Mouse (Mus musculus) liver, adult 2 months (tissue): Measurements from ENCODE around the gene Atp2a1. TPM values are rescaled to one million over a fixed set of nuclear protein-coding genes. Genes with fewer than 3 reads are reported as not detected.
"Not testable (repeated sequence)": the region's sequence is repeated elsewhere in the genome, so short reads cannot be mapped to it uniquely, and the experiment has no call there.

ENCODE experiments used
- DNase-seq: peaks from one replicate; pipeline ENCODE4 v3.0.0-alpha.2; 2011; ENCODE audit warnings: low read depth, low spot score; ENCODE audit errors: extremely low read depth
- H3K27ac ChIP-seq: fragments of 200-500 bp; replicated peaks from 2 replicates; pipeline ENCODE4 v1.5.1; 2012; ENCODE audit warnings: low read depth, mild to moderate bottlenecking, control low read depth, inconsistent platforms, low read length; ENCODE audit not compliant: insufficient read depth
- H3K27me3 ChIP-seq: fragments of 200-500 bp; 2 replicates; pipeline ENCODE4 v1.6.1; 2012; ENCODE audit warnings: mild to moderate bottlenecking, moderate library complexity, low read length, inconsistent platforms; ENCODE audit not compliant: control insufficient read depth, insufficient read depth
- H3K36me3 ChIP-seq: fragments of 200-500 bp; 2 replicates; pipeline ENCODE4 v1.6.1; 2012; ENCODE audit warnings: low read length, inconsistent platforms; ENCODE audit not compliant: control insufficient read depth, insufficient read depth
- H3K4me1 ChIP-seq: fragments of 200-500 bp; 2 replicates; pipeline ENCODE4 v1.6.1; 2011; ENCODE audit warnings: low read length; ENCODE audit not compliant: control insufficient read depth, insufficient read depth
- H3K4me3 ChIP-seq: fragments of 200-500 bp; 2 replicates; pipeline ENCODE4 v1.5.1; 2011; ENCODE audit warnings: low read depth, mild to moderate bottlenecking, control low read depth, low read length, moderate library complexity; ENCODE audit not compliant: insufficient read depth
- H3K79me2 ChIP-seq: fragments of 200-500 bp; 2 replicates; pipeline ENCODE4 v1.6.1; 2012; ENCODE audit warnings: inconsistent platforms, mild to moderate bottlenecking, low read length, moderate library complexity; ENCODE audit not compliant: control insufficient read depth, insufficient read depth
- H3K9ac ChIP-seq: fragments of 200-500 bp; 2 replicates; pipeline ENCODE4 v1.6.1; 2012; ENCODE audit warnings: low read depth, mild to moderate bottlenecking, control low read depth, inconsistent platforms, low read length
- CTCF ChIP-seq: fragments of 200-500 bp; IDR thresholded peaks from 2 replicates; pipeline ENCODE4 v1.5.1; 2011; ENCODE audit warnings: low read depth, low read length, control low read depth
- POLR2A ChIP-seq: fragments of 200-500 bp; IDR thresholded peaks from 2 replicates; pipeline ENCODE4 v1.6.1; 2011; ENCODE audit warnings: low read length, control low read depth; ENCODE audit not compliant: insufficient read depth; ENCODE audit errors: extremely low read depth
- WGBS: fragments of 180-500 bp; shearing (Covaris S2); methylation state at CpG from one replicate; pipeline ENCODE4 v1.1.7; 2018; 5-methylcytosine and 5-hydroxymethylcytosine counted together
- polyA plus RNA-seq: library from polyadenylated mRNA; depleted of rRNA; stranded (reverse); fragments of >200 nt; gene quantifications from 2 replicates; pipeline ENCODE4 v1.2.3, GENCODE M21; 2012
- total RNA-seq: library from RNA; depleted of rRNA; stranded (reverse); fragments of >200 nt; gene quantifications from 2 replicates; pipeline ENCODE4 v1.2.3, GENCODE M21; 2014

The Atp2a1 gene
- total and polyA plus RNA-seq, 2 experiments, result 0.34 to 5.0 TPM

- TF ChIP-seq CTCF (no peak), POLR2A (no peak)
- no peaks in the 10 kb centered on the region for H3K27me3 ChIP-seq
- no peaks in the 10 kb centered on the region for H3K4me1 ChIP-seq
- H3K9ac ChIP-seq, result no peak within 1 kb of the TSS
- H3K79me2 ChIP-seq, result no peaks in the 10 kb centered on the region
- no peak within 1 kb of the TSS for H3K27ac ChIP-seq
- no peak for DNase-seq
- H3K4me3 ChIP-seq, result no peak within 1 kb of the TSS
- no peaks in the 10 kb centered on the region for H3K36me3 ChIP-seq
- 94% methylated on average over 6 of the region's 6 CpGs for WGBS
Observed at GRCm38 (mm10) chr7:126414725-126415124, 48.2 kb downstream of the Atp2a1 start, which contains the start of gene Cd19. Cd19 (minus strand) TSS chr7:126414889.

- no peak for DNase-seq
- Histone ChIP-seq H3K79me2 (no peaks in the 10 kb centered on the region), H3K27me3 (no peaks in the 10 kb centered on the region), H3K27ac (no peak overlapping the region), H3K4me3 (no peak overlapping the region), H3K4me1 (no peaks in the 10 kb centered on the region), H3K9ac (no peak overlapping the region), H3K36me3 (no peaks in the 10 kb centered on the region)
- 97% methylated on average over 4 of the region's 4 CpGs for WGBS
- no peak for TF ChIP-seq POLR2A
- no peak for TF ChIP-seq CTCF
Observed at GRCm38 (mm10) chr7:126411061-126411460, 51.8 kb downstream of the Atp2a1 start.

DNA sequence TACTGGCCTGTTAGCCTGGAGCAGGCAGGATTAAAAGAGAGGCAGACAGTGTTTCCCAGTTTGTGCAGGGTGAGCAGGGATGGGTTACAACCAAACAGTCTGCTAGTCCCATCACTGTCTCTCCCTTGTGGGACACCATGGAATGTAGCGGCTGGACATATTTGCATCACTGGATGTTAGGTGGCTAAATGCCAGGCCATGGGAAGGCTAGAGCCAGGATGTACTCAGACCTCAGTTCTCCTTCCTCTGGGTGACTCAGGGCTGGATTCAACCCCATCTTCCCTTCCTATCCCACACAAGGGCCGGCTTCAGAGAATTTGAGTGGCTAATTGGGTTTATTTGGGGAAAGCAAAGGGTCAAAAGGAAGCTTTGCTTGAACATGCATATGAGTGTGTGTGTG lies 54.2 kb downstream of the Atp2a1 start:
- no peak overlapping the region for H3K9ac ChIP-seq
- H3K4me3 ChIP-seq, result no peak overlapping the region
- H3K27ac ChIP-seq, result no peak overlapping the region
- no peak for TF ChIP-seq CTCF
- TF ChIP-seq POLR2A, result no peak
- no peak for DNase-seq
- no peaks in the 10 kb centered on the region for H3K27me3 ChIP-seq
- H3K4me1 ChIP-seq, result no peaks in the 10 kb centered on the region
- 79% methylated on average over 2 of the region's 2 CpGs for WGBS
- H3K36me3 ChIP-seq, result no peaks in the 10 kb centered on the region
- no peaks in the 10 kb centered on the region for H3K79me2 ChIP-seq

DNA sequence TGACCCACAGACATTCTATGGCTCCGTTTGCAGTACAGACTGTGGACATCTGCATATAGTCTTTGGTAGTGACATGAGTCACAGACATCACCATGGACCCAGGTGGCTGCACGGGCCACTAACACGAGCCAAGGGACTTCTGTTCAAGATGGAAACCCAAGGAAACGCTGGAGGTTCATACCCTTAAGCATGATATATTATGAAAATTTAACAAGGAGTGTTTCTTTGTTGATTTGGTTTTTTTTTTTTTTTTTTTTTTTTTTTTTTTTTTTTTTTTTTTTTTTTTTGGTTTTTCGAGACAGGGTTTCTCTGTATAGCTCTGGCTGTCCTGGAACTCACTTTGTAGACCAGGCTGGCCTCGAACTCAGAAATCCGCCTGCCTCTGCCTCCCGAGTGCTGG lies 60.4 kb downstream of the Atp2a1 start:
- H3K79me2 ChIP-seq, H3K9ac ChIP-seq, H3K4me3 ChIP-seq, H3K27ac ChIP-seq, DNase-seq, H3K27me3 ChIP-seq, H3K4me1 ChIP-seq, H3K36me3 ChIP-seq: not testable (repeated sequence)
- WGBS, result 68% methylated on average over 8 of the region's 8 CpGs

DNA sequence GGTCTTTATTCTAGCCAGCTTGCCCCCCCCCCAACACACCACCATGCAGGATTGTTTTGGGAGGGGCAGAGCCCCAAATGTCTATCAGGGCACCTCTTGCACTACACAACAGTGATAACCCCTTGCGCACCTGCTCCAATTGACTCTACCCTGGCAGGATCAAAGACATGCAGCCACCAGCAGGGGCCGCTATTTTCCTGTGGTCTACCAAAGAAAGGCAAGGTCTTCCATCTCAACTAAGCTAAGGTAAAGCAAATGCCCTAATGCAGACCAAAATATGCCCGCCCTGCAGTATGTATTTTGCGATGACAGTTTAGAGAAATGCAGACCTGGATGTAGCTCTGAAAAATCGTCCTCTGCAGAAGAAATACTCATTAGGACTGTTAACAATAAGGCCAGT lies 63.4 kb downstream of the Atp2a1 start:
- Histone ChIP-seq H3K4me1 (peaks cover 5% of the 10 kb centered on the region), H3K36me3 (no peaks in the 10 kb centered on the region), H3K9ac (no peak overlapping the region), H3K79me2 (peaks cover 3% of the 10 kb centered on the region; the same call in 1 of the 2 replicates), H3K27me3 (no peaks in the 10 kb centered on the region), H3K27ac (no peak overlapping the region), H3K4me3 (no peak overlapping the region)
- 8% methylated on average over 5 of the region's 5 CpGs for WGBS
- TF ChIP-seq POLR2A, result no peak
- TF ChIP-seq CTCF, result peak; percentile 83
- DNase-seq, result peak; percentile 56

GRCm38 (mm10) chr7:126397822-126398221 lies 65.1 kb downstream of the Atp2a1 start:
- peaks cover 5% of the 10 kb centered on the region for H3K4me1 ChIP-seq
- DNase-seq, result no peak
- 86% methylated on average over 4 of the region's 4 CpGs for WGBS
- no peak for TF ChIP-seq CTCF
- no peak for TF ChIP-seq POLR2A
- H3K27me3 ChIP-seq, result no peaks in the 10 kb centered on the region
- H3K27ac ChIP-seq, result no peak overlapping the region
- H3K9ac ChIP-seq, result no peak overlapping the region
- peaks cover 3% of the 10 kb centered on the region; the same call in 1 of the 2 replicates for H3K79me2 ChIP-seq
- no peak overlapping the region for H3K4me3 ChIP-seq
- H3K36me3 ChIP-seq, result no peaks in the 10 kb centered on the region
